Mouse (Mus musculus) hindbrain, embryonic 16.5 days (tissue): ENCODE data around the gene Ly6g5c. TPM values are rescaled to one million over a fixed set of nuclear protein-coding genes. Genes with fewer than 3 reads are reported as not detected.

Experiments used
- ATAC-seq: fragments of 200-750 bp; cut with Nextera tagmentation; 2 replicates; pipeline ENCODE4 v1.8.0; 2017; ENCODE audit warnings: moderate TSS enrichment, moderate library complexity
- H3K27ac ChIP-seq: fragments of 300-500 bp; sonication (generic); 2 replicates; pipeline ENCODE4 v1.5.1; 2014; ENCODE audit warnings: low read depth, mild to moderate bottlenecking, control low read depth, low read length, moderate library complexity
- H3K27me3 ChIP-seq: fragments of 300-500 bp; sonication (generic); replicated peaks from 2 replicates; pipeline ENCODE4 v1.6.1; 2014; ENCODE audit warnings: low read length; ENCODE audit not compliant: control insufficient read depth, insufficient read depth
- H3K36me3 ChIP-seq: fragments of 300-500 bp; sonication (generic); 2 replicates; pipeline ENCODE4 v1.6.1; 2014; ENCODE audit warnings: mild to moderate bottlenecking, low read length, moderate library complexity, mixed read lengths; ENCODE audit not compliant: control insufficient read depth, insufficient read depth
- H3K4me1 ChIP-seq: fragments of 300-500 bp; sonication (generic); 2 replicates; pipeline ENCODE4 v1.6.1; 2014; ENCODE audit warnings: low read depth, low read length; ENCODE audit not compliant: control insufficient read depth, insufficient read depth
- H3K4me2 ChIP-seq: fragments of 300-500 bp; sonication (generic); 2 replicates; pipeline ENCODE4 v1.6.1; 2014; ENCODE audit warnings: mild to moderate bottlenecking, low read length, control low read depth, moderate library complexity
- H3K4me3 ChIP-seq: fragments of 300-500 bp; sonication (generic); 2 replicates; pipeline ENCODE4 v1.5.1; 2014; ENCODE audit warnings: mild to moderate bottlenecking, low read length, control low read depth, moderate library complexity
- H3K9ac ChIP-seq: fragments of 300-500 bp; sonication (generic); 2 replicates; pipeline ENCODE4 v1.6.1; 2014; ENCODE audit warnings: low read depth, mild to moderate bottlenecking, control low read depth, low read length, moderate library complexity
- H3K9me3 ChIP-seq: fragments of 300-500 bp; sonication (generic); 2 replicates; pipeline ENCODE4 v1.6.1; 2014; ENCODE audit warnings: mild to moderate bottlenecking, low read length, moderate library complexity; ENCODE audit not compliant: control insufficient read depth
- WGBS: fragments of 180-500 bp; shearing (Covaris S2); extraction: QIAGEN DNeasy Blood & Tissue Kit; methylation state at CpG from one replicate; pipeline ENCODE4 v1.1.7; 2014; 5-methylcytosine and 5-hydroxymethylcytosine counted together
- polyA plus RNA-seq: library from polyadenylated mRNA; unstranded; fragments of >200 nt; fragmentation: Nextera tagmentation; extraction: Ambion mirVana; gene quantifications from 2 replicates; pipeline ENCODE4 v1.2.1, GENCODE M21; 2015

Gene Ly6g5c
- polyA plus RNA-seq, 1 experiment from 2014 or later: not detected

- Histone ChIP-seq H3K9me3 (no peaks in the 10 kb centered on the region), H3K4me3 (peak within 1 kb of the TSS; percentile 25), H3K4me2 (peak within 1 kb of the TSS; percentile 55), H3K27me3 (peaks cover 18% of the 10 kb centered on the region), H3K9ac (peak within 1 kb of the TSS; percentile 47; the same call in 1 of the 2 replicates), H3K4me1 (peaks cover 18% of the 10 kb centered on the region), H3K36me3 (peaks cover 14% of the 10 kb centered on the region), H3K27ac (no peak within 1 kb of the TSS)
- WGBS: 2% methylated on average over 48 of the region's 48 CpGs
- 0 out of 2 replicates have a peak, but pooled peaks have one; percentile 10 for ATAC-seq
Measured at GRCm38 (mm10) chr17:35064951-35065947, 42.8 kb upstream of the Ly6g5c start, which contains the start of gene Ly6g6c. TSS of gene Ly6g6c (plus strand) at chr17:35065388.

GRCm38 (mm10) chr17:35066084-35066483 lies 42.0 kb upstream of the Ly6g5c start, which contains the start of gene Mpig6b:
TSS of gene Mpig6b (minus strand) at chr17:35066184.
- 49% methylated on average over 10 of the region's 10 CpGs for WGBS
- peaks cover 18% of the 10 kb centered on the region for H3K27me3 ChIP-seq

GRCm38 (mm10) chr17:35068213-35068914 lies 39.7 kb upstream of the Ly6g5c start:
- 87% methylated on average over 17 of the region's 17 CpGs for WGBS
- H3K4me3 ChIP-seq: no peak overlapping the region
- peaks cover 10% of the 10 kb centered on the region for H3K4me1 ChIP-seq
- no peaks in the 10 kb centered on the region for H3K9me3 ChIP-seq
- ATAC-seq: no peak
- no peak overlapping the region for H3K9ac ChIP-seq
- H3K27ac ChIP-seq: no peak overlapping the region
- no peak overlapping the region for H3K4me2 ChIP-seq
- H3K36me3 ChIP-seq: no peaks in the 10 kb centered on the region; the same call in 1 of the 2 replicates
- H3K27me3 ChIP-seq: peaks cover 14% of the 10 kb centered on the region

More at GRCm38 (mm10) chr17:35066084-35066483, 42.0 kb upstream of the Ly6g5c start, which contains the start of gene Mpig6b:
- Histone ChIP-seq H3K27ac (no peak within 1 kb of the TSS), H3K4me3 (peak within 1 kb of the TSS; percentile 25), H3K4me1 (peaks cover 10% of the 10 kb centered on the region), H3K9me3 (no peaks in the 10 kb centered on the region), H3K4me2 (peak within 1 kb of the TSS; percentile 55), H3K36me3 (peaks cover 11% of the 10 kb centered on the region), H3K9ac (peak within 1 kb of the TSS; percentile 47; the same call in 1 of the 2 replicates)
- ATAC-seq: no peak

- no peak overlapping the region for H3K4me2 ChIP-seq
- no peak for ATAC-seq
Measured at GRCm38 (mm10) chr17:35070556-35071229, 37.4 kb upstream of the Ly6g5c start.

GRCm38 (mm10) chr17:35071454-35071853 lies 36.6 kb upstream of the Ly6g5c start:
- Histone ChIP-seq H3K4me2 (no peak overlapping the region), H3K36me3 (no peaks in the 10 kb centered on the region), H3K27ac (no peak overlapping the region), H3K4me3 (no peak overlapping the region), H3K9ac (no peak overlapping the region), H3K27me3 (0 out of 2 replicates have a peak, but pooled peaks cover 3% of the 10 kb centered on the region), H3K4me1 (no peaks in the 10 kb centered on the region), H3K9me3 (no peaks in the 10 kb centered on the region)
- ATAC-seq: no peak
- WGBS: 83% methylated on average over 9 of the region's 9 CpGs

More at GRCm38 (mm10) chr17:35070556-35071229, 37.4 kb upstream of the Ly6g5c start:
- H3K27ac ChIP-seq: no peak overlapping the region
- H3K9ac ChIP-seq: no peak overlapping the region
- no peaks in the 10 kb centered on the region for H3K4me1 ChIP-seq
- 62% methylated on average over 6 of the region's 6 CpGs for WGBS
- 0 out of 2 replicates have a peak, but pooled peaks cover 4% of the 10 kb centered on the region for H3K27me3 ChIP-seq
- no peaks in the 10 kb centered on the region for H3K9me3 ChIP-seq
- H3K4me3 ChIP-seq: no peak overlapping the region
- no peaks in the 10 kb centered on the region for H3K36me3 ChIP-seq

- H3K4me2 ChIP-seq: no peak overlapping the region
- H3K27ac ChIP-seq: no peak overlapping the region
- 60% methylated on average over 16 of the region's 17 CpGs for WGBS
- H3K9me3 ChIP-seq: no peaks in the 10 kb centered on the region
- ATAC-seq: no peak
- H3K27me3 ChIP-seq: no peaks in the 10 kb centered on the region
- H3K9ac ChIP-seq: no peak overlapping the region
- H3K4me3 ChIP-seq: no peak overlapping the region
- no peaks in the 10 kb centered on the region; the same call in 1 of the 2 replicates for H3K4me1 ChIP-seq
- H3K36me3 ChIP-seq: no peaks in the 10 kb centered on the region
Measured at GRCm38 (mm10) chr17:35074097-35074496, 34.0 kb upstream of the Ly6g5c start.

GRCm38 (mm10) chr17:35076507-35077176 lies 31.4 kb upstream of the Ly6g5c start, which contains the start of gene Ly6g6e:
TSS of gene Ly6g6e (plus strand) at chr17:35076902.
- peak within 1 kb of the TSS; percentile 32 for H3K4me2 ChIP-seq
- peak within 1 kb of the TSS; percentile 1; the same call in 1 of the 2 replicates for H3K9ac ChIP-seq
- no peaks in the 10 kb centered on the region for H3K36me3 ChIP-seq
- H3K4me1 ChIP-seq: no peaks in the 10 kb centered on the region; the same call in 1 of the 2 replicates
- no peaks in the 10 kb centered on the region for H3K9me3 ChIP-seq
- H3K27me3 ChIP-seq: no peaks in the 10 kb centered on the region
- ATAC-seq: no peak
- no peak within 1 kb of the TSS; the same call in 1 of the 2 replicates for H3K4me3 ChIP-seq
- H3K27ac ChIP-seq: no peak within 1 kb of the TSS
- 36% methylated on average over 10 of the region's 10 CpGs for WGBS

GRCm38 (mm10) chr17:35077285-35077684 lies 30.8 kb upstream of the Ly6g5c start:
- no peaks in the 10 kb centered on the region for H3K27me3 ChIP-seq
- no peaks in the 10 kb centered on the region; the same call in 1 of the 2 replicates for H3K4me1 ChIP-seq
- peak overlapping the region; percentile 32 for H3K4me2 ChIP-seq
- no peak overlapping the region; the same call in 1 of the 2 replicates for H3K9ac ChIP-seq
- H3K27ac ChIP-seq: no peak overlapping the region
- no peaks in the 10 kb centered on the region for H3K36me3 ChIP-seq
- H3K4me3 ChIP-seq: no peak overlapping the region
- no peak for ATAC-seq
- WGBS: 47% methylated on average over 2 of the region's 2 CpGs
- H3K9me3 ChIP-seq: no peaks in the 10 kb centered on the region
